Mouse (Mus musculus) G1E (cell line): ENCODE results near the gene Adora3. TPM values are rescaled to one million over a fixed set of nuclear protein-coding genes. Genes with fewer than 3 reads are reported as not detected.

Experiments used
- ATAC-seq: 2 replicates; pipeline ENCODE4 v1.8.0; 2016; ENCODE audit warnings: mild to moderate bottlenecking; ENCODE audit not compliant: insufficient number of reproducible peaks, poor library complexity, low FRiP score, severe bottlenecking; ENCODE audit errors: extremely low read depth
- DNase-seq: peaks from one replicate; pipeline ENCODE4 v3.0.0; 2012; ENCODE audit warnings: low spot score
- H3K27me3 ChIP-seq: 2 replicates; pipeline ENCODE4 v1.6.1; 2012; ENCODE audit warnings: mild to moderate bottlenecking, low read length, inconsistent platforms; ENCODE audit not compliant: insufficient read depth
- H3K36me3 ChIP-seq: replicated peaks from 2 replicates; pipeline ENCODE3; 2012; ENCODE audit warnings: mild to moderate bottlenecking, inconsistent platforms
- H3K4me1 ChIP-seq: 2 replicates; pipeline ENCODE4 v1.6.1; 2012; ENCODE audit warnings: low read depth, low read length, inconsistent platforms, mixed read lengths; ENCODE audit not compliant: insufficient read depth
- H3K4me3 ChIP-seq: 2 replicates; pipeline ENCODE4 v1.5.1; 2012; ENCODE audit warnings: low read depth, mild to moderate bottlenecking, inconsistent platforms, low read length, moderate library complexity, mixed read lengths
- H3K9me3 ChIP-seq: replicated peaks from 2 replicates; pipeline ENCODE4 v1.6.1; 2012; ENCODE audit warnings: inconsistent platforms
- CTCF ChIP-seq: IDR thresholded peaks from 2 replicates; pipeline ENCODE4 v1.5.1; 2012; ENCODE audit warnings: low read depth, low read length, inconsistent platforms, mixed read lengths
- GATA1 ChIP-seq: IDR thresholded peaks from 2 replicates; pipeline ENCODE4 v1.6.1; 2012; ENCODE audit warnings: borderline replicate concordance, low read length, inconsistent platforms, mixed read lengths
- GATA2 ChIP-seq: IDR thresholded peaks from 2 replicates; pipeline ENCODE4 v1.6.1; 2012; ENCODE audit warnings: low read depth, low read length, inconsistent platforms, borderline replicate concordance
- POLR2AphosphoS5 ChIP-seq: IDR thresholded peaks from 2 replicates; pipeline ENCODE4 v1.6.1; 2012; ENCODE audit warnings: low read depth, low read length, inconsistent platforms; ENCODE audit not compliant: insufficient replicate concordance
- TAL1 ChIP-seq: conservative IDR thresholded peaks from 2 replicates; pipeline ENCODE4 v1.6.1; 2012; ENCODE audit warnings: low read depth, low read length, inconsistent platforms, mixed read lengths
- polyA plus RNA-seq: library from polyadenylated mRNA; stranded (reverse); fragments of >175 nt; gene quantifications from 2 replicates; pipeline ENCODE4 v1.2.3, GENCODE M21; 2012
- total RNA-seq, 2 experiments: library from RNA; stranded (forward) in 1 of 2; stranded (reverse) in 1 of 2; fragments of 200-1000 nt in 1 of 2; fragments of >200 nt in 1 of 2; fragmentation: Nextera tagmentation in 1 of 2; gene quantifications; 2 replicates each; pipeline ENCODE4 v1.2.3; 2014 to 2017

Adora3 gene
- total and polyA plus RNA-seq, 3 experiments, result 17.4 TPM; not detected in 2

- Histone ChIP-seq H3K36me3 (no peaks in the 10 kb centered on the region), H3K27me3 (peaks cover 49% of the 10 kb centered on the region), H3K4me3 (no peak overlapping the region), H3K9me3 (no peaks in the 10 kb centered on the region), H3K4me1 (peaks cover 13% of the 10 kb centered on the region)
- DNase-seq (no peak), ATAC-seq (no peak)
- TF ChIP-seq CTCF, result no peak
- TF ChIP-seq POLR2AphosphoS5, result no peak
- no peak for TF ChIP-seq GATA1
- TF ChIP-seq GATA2, result no peak
- no peak for TF ChIP-seq TAL1
Measured at GRCm38 (mm10) chr3:105878751-105879150, 8.1 kb downstream of the Adora3 start.

GRCm38 (mm10) chr3:105880419-105880818, 9.8 kb downstream of the Adora3 start:
- Histone ChIP-seq H3K4me1 (peaks cover 13% of the 10 kb centered on the region), H3K36me3 (no peaks in the 10 kb centered on the region), H3K27me3 (peaks cover 47% of the 10 kb centered on the region), H3K9me3 (no peaks in the 10 kb centered on the region), H3K4me3 (no peak overlapping the region)
- ATAC-seq, result no peak
- DNase-seq, result no peak
- no peak for TF ChIP-seq CTCF
- no peak for TF ChIP-seq TAL1
- no peak for TF ChIP-seq POLR2AphosphoS5
- TF ChIP-seq GATA1, result no peak
- no peak for TF ChIP-seq GATA2

GRCm38 (mm10) chr3:105882105-105882504, 11.4 kb downstream of the Adora3 start:
- TF ChIP-seq TAL1, result no peak
- TF ChIP-seq CTCF, result no peak
- no peak for TF ChIP-seq GATA1
- TF ChIP-seq GATA2, result no peak
- TF ChIP-seq POLR2AphosphoS5, result no peak
- ATAC-seq (no peak), DNase-seq (no peak)
- no peaks in the 10 kb centered on the region for H3K9me3 ChIP-seq
- H3K4me1 ChIP-seq, result peaks cover 10% of the 10 kb centered on the region
- H3K4me3 ChIP-seq, result no peak overlapping the region
- no peaks in the 10 kb centered on the region for H3K36me3 ChIP-seq
- peaks cover 40% of the 10 kb centered on the region for H3K27me3 ChIP-seq

- H3K4me3 ChIP-seq, result no peak overlapping the region
- DNase-seq (no peak), ATAC-seq (no peak)
- TF ChIP-seq GATA2, result no peak
- no peaks in the 10 kb centered on the region for H3K9me3 ChIP-seq
- no peaks in the 10 kb centered on the region for H3K36me3 ChIP-seq
- H3K27me3 ChIP-seq, result peaks cover 36% of the 10 kb centered on the region
- peaks cover 6% of the 10 kb centered on the region for H3K4me1 ChIP-seq
Measured at GRCm38 (mm10) chr3:105883111-105883510, 12.5 kb downstream of the Adora3 start.

GRCm38 (mm10) chr3:105888961-105889360, 18.3 kb downstream of the Adora3 start:
- ATAC-seq (no peak), DNase-seq (no peak)
- Histone ChIP-seq H3K4me1 (peaks cover 36% of the 10 kb centered on the region), H3K27me3 (no peaks in the 10 kb centered on the region), H3K9me3 (no peaks in the 10 kb centered on the region), H3K36me3 (no peaks in the 10 kb centered on the region), H3K4me3 (no peak overlapping the region)
- TF ChIP-seq POLR2AphosphoS5, result no peak

GRCm38 (mm10) chr3:105890220-105890619, 19.6 kb downstream of the Adora3 start:
- DNase-seq (no peak), ATAC-seq (no peak)
- Histone ChIP-seq H3K27me3 (no peaks in the 10 kb centered on the region; the same call in 1 of the 2 replicates), H3K4me1 (peaks cover 48% of the 10 kb centered on the region), H3K9me3 (no peaks in the 10 kb centered on the region), H3K36me3 (no peaks in the 10 kb centered on the region), H3K4me3 (no peak overlapping the region)
- TF ChIP-seq POLR2AphosphoS5 (no peak), TAL1 (no peak), GATA1 (no peak), GATA2 (no peak), CTCF (no peak)

- Histone ChIP-seq H3K9me3 (no peaks in the 10 kb centered on the region), H3K4me1 (peaks cover 53% of the 10 kb centered on the region), H3K4me3 (no peak overlapping the region), H3K27me3 (no peaks in the 10 kb centered on the region; the same call in 1 of the 2 replicates), H3K36me3 (no peaks in the 10 kb centered on the region)
- DNase-seq (no peak), ATAC-seq (no peak)
- TF ChIP-seq CTCF (no peak), GATA1 (no peak), TAL1 (no peak), GATA2 (no peak), POLR2AphosphoS5 (no peak)
Measured at GRCm38 (mm10) chr3:105891141-105891540, 20.5 kb downstream of the Adora3 start.
